Mouse (Mus musculus) CH12F3 (cell line): ENCODE measurements around the gene Acot2.
"Not testable (repeated sequence)": the region's sequence is repeated elsewhere in the genome, so short reads cannot be mapped to it uniquely, and the experiment has no call there.

Source experiments
- in situ Hi-C: fragments of 300-500 bp; cut with MboI; formaldehyde crosslinking; loops from 2 replicates; pipeline ENCODE4 v1.14.3; 2020; ENCODE audit warnings: low sequenced_read_pairs

Acot2 gene

GRCm38 (mm10) chr12:83997221-83997620 is 9.6 kb downstream of the Acot2 start:
- in situ Hi-C loops = no loop called here

- in situ Hi-C loops = no loop called here
These were observed 10.9 kb downstream of the Acot2 start for GRCm38 (mm10) chr12:83998341-83999107.

- in situ Hi-C loops = not testable (repeated sequence)
These were observed 11.6 kb downstream of the Acot2 start for GRCm38 (mm10) chr12:83999237-83999636.

- in situ Hi-C loops = no loop called here
These were observed 12.8 kb downstream of the Acot2 start for GRCm38 (mm10) chr12:84000418-84000817.

GRCm38 (mm10) chr12:84003866-84004265 is 16.2 kb downstream of the Acot2 start:
- in situ Hi-C loops = no loop called here

GRCm38 (mm10) chr12:84008251-84008650 is 20.6 kb downstream of the Acot2 start:
- in situ Hi-C loops = no loop called here

GRCm38 (mm10) chr12:84008729-84009128 is 21.1 kb downstream of the Acot2 start:
- in situ Hi-C loops = no loop called here

- in situ Hi-C loops = not testable (repeated sequence)
These were observed 21.7 kb downstream of the Acot2 start, which contains the start of gene Acot1 for GRCm38 (mm10) chr12:84009171-84009965. Acot1 (plus strand) TSS chr12:84009490.

- in situ Hi-C loops = no loop called here
These were observed 22.5 kb downstream of the Acot2 start for GRCm38 (mm10) chr12:84010201-84010600.

GRCm38 (mm10) chr12:84011251-84012040 is 23.8 kb downstream of the Acot2 start:
- in situ Hi-C loops = no loop called here

- in situ Hi-C loops = no loop called here
These were observed 25.5 kb downstream of the Acot2 start for GRCm38 (mm10) chr12:84013130-84013529.

GRCm38 (mm10) chr12:84013701-84014100 is 26.0 kb downstream of the Acot2 start:
- in situ Hi-C loops = no loop called here

- in situ Hi-C loops = not testable (repeated sequence)
These were observed 32.9 kb downstream of the Acot2 start for GRCm38 (mm10) chr12:84020528-84020927.

- in situ Hi-C loops = not testable (repeated sequence)
These were observed 34.6 kb downstream of the Acot2 start for GRCm38 (mm10) chr12:84022266-84022665.

GRCm38 (mm10) chr12:84023052-84023745 is 35.5 kb downstream of the Acot2 start:
- in situ Hi-C loops = no loop called here

- in situ Hi-C loops = no loop called here
These were observed 38.2 kb downstream of the Acot2 start for GRCm38 (mm10) chr12:84025888-84026287.

- in situ Hi-C loops = not testable (repeated sequence)
These were observed 40.7 kb downstream of the Acot2 start for GRCm38 (mm10) chr12:84028328-84028727.

- in situ Hi-C loops = not testable (repeated sequence)
These were observed 41.4 kb downstream of the Acot2 start for GRCm38 (mm10) chr12:84029043-84029442.

GRCm38 (mm10) chr12:84030659-84031332 is 43.1 kb downstream of the Acot2 start:
- in situ Hi-C loops = no loop called here

- in situ Hi-C loops = no loop called here
These were observed 45.2 kb downstream of the Acot2 start for GRCm38 (mm10) chr12:84032854-84033253.
